Mouse (Mus musculus): ENCODE measurements at regions not wholly inside any gene's neighbourhood (a gene's known extent, or its start where the extent isn't known, plus 50 kb on each side); places are given as distances from the start of the nearest gene placed in this dataset.

DNA sequence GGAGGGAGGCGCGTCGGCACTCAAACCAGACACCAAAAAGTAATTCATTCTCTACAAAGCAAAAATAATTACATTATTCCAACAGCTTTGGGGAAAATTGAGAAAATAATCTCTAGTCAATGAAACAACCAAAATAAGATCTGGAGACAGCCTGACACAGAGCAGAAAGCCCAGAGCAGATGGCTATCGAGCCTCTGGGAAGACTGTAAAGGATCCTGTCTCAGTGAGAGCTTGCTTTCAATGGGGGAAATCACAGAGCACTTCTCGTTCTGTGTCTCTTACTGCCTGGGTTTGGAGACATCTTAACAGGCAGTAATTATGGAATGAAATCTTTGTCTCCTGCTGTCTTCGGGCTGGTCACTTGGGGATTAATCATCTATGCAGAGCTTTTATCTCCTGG is 226.7 kb upstream of the F930015N05Rik start:
- Histone ChIP-seq H3K27me3 (ENCODE audit: control insufficient read depth, insufficient read depth, insufficient read length) (no peaks in the 10 kb centered on the region), H3K4me3 (ENCODE audit: insufficient read depth, poor library complexity, severe bottlenecking) (no peak overlapping the region), H3ac (ENCODE audit: control insufficient read depth, insufficient read length, low read depth) (no peak overlapping the region), H3K79me3 (ENCODE audit: low read depth) (no peaks in the 10 kb centered on the region), H3K36me3 (ENCODE audit: control insufficient read depth, insufficient read depth) (no peaks in the 10 kb centered on the region), H3K79me2 (ENCODE audit: control insufficient read depth, insufficient read depth) (no peaks in the 10 kb centered on the region)
- TF ChIP-seq CTCF (IDR thresholded peaks at IDR 0.05; ENCODE audit: control insufficient read depth, insufficient read depth, insufficient read length) = no peak
- TF ChIP-seq FOSL1 (IDR thresholded peaks at IDR 0.05; ENCODE audit: insufficient read depth, low read length, poor library complexity, severe bottlenecking) = no peak

DNA sequence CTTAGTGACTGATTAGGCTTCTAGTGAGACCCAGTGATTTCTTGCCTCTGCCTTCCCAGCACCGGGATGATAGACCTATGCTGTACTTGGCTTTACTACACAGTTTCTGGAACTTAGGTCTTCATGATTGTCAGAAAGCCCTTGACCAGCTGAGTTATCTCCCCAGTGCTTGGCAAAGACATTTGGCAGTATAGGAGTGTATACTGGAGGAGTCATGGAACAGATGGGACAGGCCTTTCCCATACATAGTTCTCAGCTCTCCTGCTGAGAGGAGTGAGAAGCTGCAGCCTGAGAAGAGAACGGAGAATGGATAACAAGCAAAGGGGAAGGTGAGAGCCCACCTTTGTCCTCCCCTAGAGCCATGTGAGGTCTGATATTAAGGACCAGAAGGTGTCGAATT is 230.6 kb upstream of the F930015N05Rik start:
- Histone ChIP-seq H3K79me2 (ENCODE audit: control insufficient read depth, insufficient read depth) (no peaks in the 10 kb centered on the region), H3K4me3 (ENCODE audit: insufficient read depth, poor library complexity, severe bottlenecking) (no peak overlapping the region), H3K27me3 (ENCODE audit: control insufficient read depth, insufficient read depth, insufficient read length) (no peaks in the 10 kb centered on the region), H3K79me3 (ENCODE audit: low read depth) (no peaks in the 10 kb centered on the region), H3ac (ENCODE audit: control insufficient read depth, insufficient read length, low read depth) (no peak overlapping the region), H3K36me3 (ENCODE audit: control insufficient read depth, insufficient read depth) (no peaks in the 10 kb centered on the region)
- TF ChIP-seq MYOG (IDR thresholded peaks at IDR 0.05; ENCODE audit: control insufficient read depth, extremely low read depth, insufficient read length) (no peak), MYOD1 (IDR thresholded peaks at IDR 0.05; ENCODE audit: control insufficient read depth, insufficient read length, low read depth) (no peak), FOSL1 (IDR thresholded peaks at IDR 0.05; ENCODE audit: insufficient read depth, low read length, poor library complexity, severe bottlenecking) (no peak), USF1 (IDR thresholded peaks at IDR 0.05; ENCODE audit: low read depth) (no peak), MAX (IDR thresholded peaks at IDR 0.05) (no peak), CTCF (IDR thresholded peaks at IDR 0.05; ENCODE audit: control insufficient read depth, insufficient read depth, insufficient read length) (no peak), CEBPB (IDR thresholded peaks at IDR 0.05; ENCODE audit: low read depth) (no peak)

DNA sequence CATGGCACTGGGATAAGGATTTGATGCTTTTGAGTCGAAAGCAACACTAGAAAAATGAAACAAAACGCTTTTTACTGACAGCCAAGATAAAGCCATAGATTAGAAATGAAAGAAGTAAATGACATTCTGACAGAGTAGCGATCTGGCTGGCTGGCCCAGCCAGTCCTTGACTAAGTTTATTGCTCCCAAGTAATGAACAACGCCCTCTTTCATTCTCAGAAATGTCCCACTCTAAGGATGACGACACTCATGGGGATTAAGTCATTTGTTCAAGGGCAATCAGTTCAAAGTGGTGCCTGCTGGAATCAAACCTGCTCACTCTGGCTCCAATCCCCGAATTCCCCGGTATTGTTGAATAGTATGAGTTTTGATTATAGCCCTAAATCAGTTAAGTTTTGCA is 231.1 kb upstream of the F930015N05Rik start:
- Histone ChIP-seq H3K36me3 (ENCODE audit: control insufficient read depth, insufficient read depth) (no peaks in the 10 kb centered on the region), H3K79me2 (ENCODE audit: control insufficient read depth, insufficient read depth) (no peaks in the 10 kb centered on the region), H3K27me3 (ENCODE audit: control insufficient read depth, insufficient read depth, insufficient read length) (no peaks in the 10 kb centered on the region), H3K4me3 (ENCODE audit: insufficient read depth, poor library complexity, severe bottlenecking) (no peak overlapping the region), H3ac (ENCODE audit: control insufficient read depth, insufficient read length, low read depth) (no peak overlapping the region), H3K79me3 (ENCODE audit: low read depth) (no peaks in the 10 kb centered on the region)
- TF ChIP-seq MYOG (IDR thresholded peaks at IDR 0.05; ENCODE audit: control insufficient read depth, extremely low read depth, insufficient read length) (no peak), USF1 (IDR thresholded peaks at IDR 0.05; ENCODE audit: low read depth) (no peak), CTCF (IDR thresholded peaks at IDR 0.05; ENCODE audit: control insufficient read depth, insufficient read depth, insufficient read length) (no peak), FOSL1 (IDR thresholded peaks at IDR 0.05; ENCODE audit: insufficient read depth, low read length, poor library complexity, severe bottlenecking) (no peak), MYOD1 (IDR thresholded peaks at IDR 0.05; ENCODE audit: control insufficient read depth, insufficient read length, low read depth) (no peak), CEBPB (IDR thresholded peaks at IDR 0.05; ENCODE audit: low read depth) (no peak)

DNA sequence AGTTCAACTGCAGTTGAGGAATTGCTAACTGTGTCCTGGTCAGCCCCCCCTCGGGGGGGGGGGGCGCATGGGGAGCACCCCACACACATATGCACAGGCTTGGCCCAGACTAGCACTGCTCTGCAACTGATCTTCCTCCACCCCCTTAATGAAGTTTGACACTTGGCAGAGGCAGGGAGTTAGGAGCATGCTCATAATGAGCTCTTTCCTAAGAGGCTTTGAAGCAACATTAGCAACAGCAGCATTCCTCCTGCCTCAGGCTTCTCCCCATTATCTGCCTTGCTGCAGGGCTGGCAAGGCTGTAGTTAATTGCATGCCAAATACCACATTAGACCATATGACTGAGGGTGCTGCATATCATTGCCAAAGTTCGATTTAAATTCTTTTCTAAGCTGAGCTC is 235.4 kb upstream of the F930015N05Rik start:
- Histone ChIP-seq H3ac (ENCODE audit: control insufficient read depth, insufficient read length, low read depth) (no peak overlapping the region), H3K79me2 (ENCODE audit: control insufficient read depth, insufficient read depth) (no peaks in the 10 kb centered on the region), H3K79me3 (ENCODE audit: low read depth) (no peaks in the 10 kb centered on the region), H3K27me3 (ENCODE audit: control insufficient read depth, insufficient read depth, insufficient read length) (no peaks in the 10 kb centered on the region), H3K4me3 (ENCODE audit: insufficient read depth, poor library complexity, severe bottlenecking) (no peak overlapping the region), H3K36me3 (ENCODE audit: control insufficient read depth, insufficient read depth) (no peaks in the 10 kb centered on the region)
- TF ChIP-seq FOSL1 (IDR thresholded peaks at IDR 0.05; ENCODE audit: insufficient read depth, low read length, poor library complexity, severe bottlenecking) (no peak), MYOG (IDR thresholded peaks at IDR 0.05; ENCODE audit: control insufficient read depth, extremely low read depth, insufficient read length) (no peak), MAX (IDR thresholded peaks at IDR 0.05) (no peak), CEBPB (IDR thresholded peaks at IDR 0.05; ENCODE audit: low read depth) (no peak), USF1 (IDR thresholded peaks at IDR 0.05; ENCODE audit: low read depth) (no peak), MYOD1 (IDR thresholded peaks at IDR 0.05; ENCODE audit: control insufficient read depth, insufficient read length, low read depth) (no peak), CTCF (IDR thresholded peaks at IDR 0.05; ENCODE audit: control insufficient read depth, insufficient read depth, insufficient read length) (no peak)

DNA sequence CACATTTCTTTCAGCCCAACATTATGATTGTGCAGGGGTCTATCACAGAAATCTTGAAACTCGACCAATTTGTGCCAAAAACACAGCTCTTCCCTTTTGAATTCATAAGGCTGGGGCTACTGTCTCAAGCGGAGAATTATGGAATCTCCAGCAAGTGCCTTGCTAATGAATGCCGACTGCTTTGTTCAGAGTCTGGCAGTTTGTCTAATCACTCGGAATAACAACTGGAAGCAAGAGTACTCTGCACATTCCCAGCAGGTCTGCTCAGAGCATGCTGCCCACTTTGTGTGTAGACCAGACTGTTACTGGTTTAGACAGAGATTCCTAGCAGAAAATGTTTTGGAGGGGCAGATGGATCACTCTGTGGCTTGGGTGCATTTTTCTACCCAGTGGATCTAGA is 237.1 kb upstream of the F930015N05Rik start:
- Histone ChIP-seq H3K27me3 (ENCODE audit: control insufficient read depth, insufficient read depth, insufficient read length) (no peaks in the 10 kb centered on the region), H3K79me3 (ENCODE audit: low read depth) (no peaks in the 10 kb centered on the region), H3K36me3 (ENCODE audit: control insufficient read depth, insufficient read depth) (no peaks in the 10 kb centered on the region), H3ac (ENCODE audit: control insufficient read depth, insufficient read length, low read depth) (no peak overlapping the region), H3K79me2 (ENCODE audit: control insufficient read depth, insufficient read depth) (no peaks in the 10 kb centered on the region), H3K4me3 (ENCODE audit: insufficient read depth, poor library complexity, severe bottlenecking) (no peak overlapping the region)
- TF ChIP-seq USF1 (IDR thresholded peaks at IDR 0.05; ENCODE audit: low read depth) = no peak
- TF ChIP-seq MYOD1 (IDR thresholded peaks at IDR 0.05; ENCODE audit: control insufficient read depth, insufficient read length, low read depth) = no peak

DNA sequence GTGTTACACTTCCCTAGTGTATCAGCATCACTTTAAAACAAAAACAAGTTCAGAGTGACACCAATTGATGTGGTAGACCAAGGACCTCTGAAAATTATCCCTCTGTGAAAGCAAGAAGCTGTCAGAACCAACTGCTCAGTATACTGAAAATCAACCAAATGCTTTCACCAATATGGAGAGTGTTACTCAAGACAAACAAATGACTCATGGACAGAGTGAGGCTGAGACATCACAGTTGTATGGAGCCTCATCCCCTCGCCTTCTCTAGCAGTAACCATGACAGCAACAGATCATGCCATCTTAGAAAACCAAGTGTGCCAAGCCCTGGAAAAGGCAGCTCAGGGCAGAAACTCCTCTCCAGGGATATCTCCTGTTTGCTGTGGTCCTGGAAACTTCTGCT is 267.3 kb upstream of the F930015N05Rik start:
- no peak for TF ChIP-seq MAX (IDR thresholded peaks at IDR 0.05)
- no peak for TF ChIP-seq CEBPB (IDR thresholded peaks at IDR 0.05; ENCODE audit: low read depth)
- TF ChIP-seq MYOG (IDR thresholded peaks at IDR 0.05; ENCODE audit: control insufficient read depth, extremely low read depth, insufficient read length) = no peak
- no peak for TF ChIP-seq USF1 (IDR thresholded peaks at IDR 0.05; ENCODE audit: low read depth)
- TF ChIP-seq FOSL1 (IDR thresholded peaks at IDR 0.05; ENCODE audit: insufficient read depth, low read length, poor library complexity, severe bottlenecking) = no peak
- TF ChIP-seq CTCF (IDR thresholded peaks at IDR 0.05; ENCODE audit: control insufficient read depth, insufficient read depth, insufficient read length) = no peak
- no peak for TF ChIP-seq MYOD1 (IDR thresholded peaks at IDR 0.05; ENCODE audit: control insufficient read depth, insufficient read length, low read depth)
- H3K79me3 ChIP-seq (ENCODE audit: low read depth) = no peaks in the 10 kb centered on the region
- H3K4me3 ChIP-seq (ENCODE audit: insufficient read depth, poor library complexity, severe bottlenecking) = no peak overlapping the region
- H3K79me2 ChIP-seq (ENCODE audit: control insufficient read depth, insufficient read depth) = no peaks in the 10 kb centered on the region
- H3K36me3 ChIP-seq (ENCODE audit: control insufficient read depth, insufficient read depth) = no peaks in the 10 kb centered on the region
- H3K27me3 ChIP-seq (ENCODE audit: control insufficient read depth, insufficient read depth, insufficient read length) = no peaks in the 10 kb centered on the region
- H3ac ChIP-seq (ENCODE audit: control insufficient read depth, insufficient read length, low read depth) = no peak overlapping the region

All from C2C12 (cell line).